Mouse (Mus musculus) thymus, adult 2 months (tissue): Measurements from ENCODE around the gene Ubtd2. TPM values are rescaled to one million over a fixed set of nuclear protein-coding genes. Genes with fewer than 3 reads are reported as not detected.

Source experiments
- DNase-seq: peaks from one replicate; pipeline ENCODE4 v3.0.0; 2021
- H3K27ac ChIP-seq: fragments of 200-500 bp; 2 replicates; pipeline ENCODE4 v1.5.1; 2012; ENCODE audit warnings: low read length, control low read depth; ENCODE audit not compliant: control insufficient read depth, insufficient read depth
- H3K27me3 ChIP-seq: fragments of 200-500 bp; 2 replicates; pipeline ENCODE4 v1.6.1; 2012; ENCODE audit warnings: mild to moderate bottlenecking, low read length, moderate library complexity, mixed read lengths; ENCODE audit not compliant: control insufficient read depth, insufficient read depth
- H3K36me3 ChIP-seq: fragments of 200-500 bp; 2 replicates; pipeline ENCODE4 v1.6.1; 2012; ENCODE audit warnings: mild to moderate bottlenecking, low read length, moderate library complexity; ENCODE audit not compliant: control insufficient read depth, insufficient read depth
- H3K4me1 ChIP-seq: fragments of 200-500 bp; replicated peaks from 2 replicates; pipeline ENCODE4 v1.6.1; 2012; ENCODE audit warnings: low read length; ENCODE audit not compliant: control insufficient read depth, insufficient read depth
- H3K4me3 ChIP-seq: fragments of 200-500 bp; 2 replicates; pipeline ENCODE4 v1.5.1; 2012; ENCODE audit warnings: mild to moderate bottlenecking, low read length, control low read depth, moderate library complexity; ENCODE audit not compliant: control insufficient read depth, insufficient read depth
- CTCF ChIP-seq: fragments of 200-500 bp; IDR thresholded peaks from 2 replicates; pipeline ENCODE4 v1.5.1; 2012; ENCODE audit warnings: mild to moderate bottlenecking, control low read depth, low read length, moderate library complexity, borderline replicate concordance; ENCODE audit not compliant: control insufficient read depth, poor library complexity, insufficient read depth; ENCODE audit errors: extremely low read depth
- POLR2A ChIP-seq: fragments of 200-500 bp; IDR thresholded peaks from 2 replicates; pipeline ENCODE4 v1.6.1; 2012; ENCODE audit warnings: mild to moderate bottlenecking, low read length, control low read depth, moderate library complexity; ENCODE audit not compliant: control insufficient read depth, poor library complexity, insufficient read depth; ENCODE audit errors: extremely low read depth
- WGBS: fragments of 180-500 bp; shearing (Covaris S2); methylation state at CpG from one replicate; pipeline ENCODE4 v1.1.7; 2018; 5-methylcytosine and 5-hydroxymethylcytosine counted together
- polyA plus RNA-seq: library from polyadenylated mRNA; depleted of rRNA; stranded (reverse); fragments of >200 nt; gene quantifications from 2 replicates; pipeline ENCODE4 v1.2.3, GENCODE M21; 2012

Ubtd2 gene
- polyA plus RNA-seq, 1 experiment: 9.1 TPM

GRCm38 (mm10) chr11:32486621-32487020 is 31.5 kb downstream of the Ubtd2 start:
- no peak overlapping the region for H3K27ac ChIP-seq
- no peak for DNase-seq
- TF ChIP-seq CTCF: no peak
- no peak for TF ChIP-seq POLR2A
- H3K27me3 ChIP-seq: no peaks in the 10 kb centered on the region
- peaks cover 3% of the 10 kb centered on the region; the same call in 1 of the 2 replicates for H3K4me1 ChIP-seq
- no peaks in the 10 kb centered on the region for H3K36me3 ChIP-seq
- 18% methylated on average over 3 of the region's 3 CpGs for WGBS
- H3K4me3 ChIP-seq: no peak overlapping the region

- DNase-seq: no peak
- H3K36me3 ChIP-seq: no peaks in the 10 kb centered on the region
- no peaks in the 10 kb centered on the region for H3K27me3 ChIP-seq
- no peak overlapping the region for H3K4me3 ChIP-seq
- WGBS: 95% methylated on average over 3 of the region's 3 CpGs
- H3K4me1 ChIP-seq: peaks cover 3% of the 10 kb centered on the region; the same call in 1 of the 2 replicates
- no peak overlapping the region for H3K27ac ChIP-seq
- TF ChIP-seq CTCF: no peak
- TF ChIP-seq POLR2A: no peak
Measured at GRCm38 (mm10) chr11:32487501-32487900, 32.3 kb downstream of the Ubtd2 start.

GRCm38 (mm10) chr11:32488344-32488743 is 33.2 kb downstream of the Ubtd2 start:
- Histone ChIP-seq H3K27ac (no peak overlapping the region), H3K4me3 (no peak overlapping the region), H3K27me3 (no peaks in the 10 kb centered on the region), H3K36me3 (no peaks in the 10 kb centered on the region), H3K4me1 (peaks cover 3% of the 10 kb centered on the region; the same call in 1 of the 2 replicates)
- no peak for TF ChIP-seq CTCF
- DNase-seq: no peak

- Histone ChIP-seq H3K27me3 (no peaks in the 10 kb centered on the region), H3K36me3 (no peaks in the 10 kb centered on the region), H3K4me3 (no peak overlapping the region), H3K4me1 (peaks cover 3% of the 10 kb centered on the region; the same call in 1 of the 2 replicates), H3K27ac (no peak overlapping the region)
- WGBS: 57% methylated on average over 5 of the region's 5 CpGs
- DNase-seq: no peak
- TF ChIP-seq CTCF (no peak), POLR2A (no peak)
Measured at GRCm38 (mm10) chr11:32488808-32489670, 33.9 kb downstream of the Ubtd2 start.

GRCm38 (mm10) chr11:32491079-32491478 is 35.9 kb downstream of the Ubtd2 start:
- Histone ChIP-seq H3K27me3 (no peaks in the 10 kb centered on the region), H3K4me1 (peaks cover 3% of the 10 kb centered on the region; the same call in 1 of the 2 replicates), H3K27ac (no peak overlapping the region), H3K4me3 (no peak overlapping the region), H3K36me3 (no peaks in the 10 kb centered on the region)
- 96% methylated on average over 2 of the region's 2 CpGs for WGBS
- no peak for TF ChIP-seq POLR2A
- no peak for TF ChIP-seq CTCF
- DNase-seq: no peak

- Histone ChIP-seq H3K4me3 (no peak overlapping the region), H3K27me3 (no peaks in the 10 kb centered on the region), H3K27ac (no peak overlapping the region), H3K4me1 (no peaks in the 10 kb centered on the region), H3K36me3 (no peaks in the 10 kb centered on the region)
- TF ChIP-seq CTCF (no peak), POLR2A (no peak)
- no peak for DNase-seq
Measured at GRCm38 (mm10) chr11:32493312-32493711, 38.1 kb downstream of the Ubtd2 start.
